In the genomic region with DNA sequence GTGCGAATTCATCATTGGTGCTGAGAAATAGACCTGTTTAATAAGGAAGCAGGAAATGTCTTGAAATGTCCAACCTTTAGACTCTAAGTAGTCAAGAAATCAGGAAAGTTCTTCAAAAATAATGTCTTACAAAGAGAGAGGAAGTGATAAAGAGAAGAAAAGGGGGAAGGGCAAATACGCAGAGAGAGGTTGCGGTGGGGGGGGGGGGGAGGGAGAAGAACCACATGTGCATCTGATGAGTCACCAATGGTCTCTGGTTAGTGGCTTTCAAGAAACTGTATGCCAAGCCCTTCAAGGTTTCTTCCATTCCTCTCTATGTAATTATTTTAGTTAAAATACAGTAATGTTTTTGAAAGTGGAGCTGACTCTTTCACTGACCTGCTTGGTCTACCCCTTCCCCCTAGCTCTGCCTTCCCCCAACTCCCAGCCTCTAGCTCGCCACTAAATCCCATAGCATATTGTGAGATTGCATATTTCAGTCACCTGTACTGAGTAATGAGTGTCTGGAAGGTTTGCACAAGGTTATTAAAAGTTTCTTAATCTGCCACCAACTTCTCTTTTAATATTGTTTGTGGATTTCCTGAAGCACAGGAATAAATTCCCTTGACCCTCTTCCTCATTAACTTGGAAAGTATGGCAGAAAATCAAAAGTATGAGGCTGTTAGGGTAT, we compare ENCODE assay signal across 27 mouse cellular contexts.
DNase-seq lines count a peak whose midpoint lies in the region; ATAC-seq and TF ChIP-seq lines count a peak whose summit lies in the region.
"Had no signal": no experiment of that assay in that cellular context is flagged by ENCODE, and none has a peak within 500 bp of the region (broad histone marks: within the 10 kb centered on the region; RNA-seq: fewer than 3 reads in every experiment).

No protein-coding gene starts in this region.

- H3K4me2 ChIP-seq in midbrain, embryonic 16.5 days (ENCODE audit: low read length) = no peak overlapping the region
- no peak overlapping the region for H3K4me2 ChIP-seq in forebrain, postnatal 0 days (ENCODE audit: low read depth)
- H3K4me2 ChIP-seq: embryonic facial prominence, embryonic 15.5 days; forebrain, embryonic 13.5 days; heart, embryonic 13.5 days; limb, embryonic 13.5 days; liver, embryonic 11.5 days; neural tube, embryonic 12.5 days had no signal

- no peak for TF ChIP-seq CTCF in forebrain, postnatal 0 days (IDR thresholded peaks at IDR 0.05; ENCODE audit: low read depth)

- 88% methylated on average over 4 of the region's 4 CpGs for WGBS in embryonic facial prominence, embryonic 10.5 days
- 83% methylated on average over 4 of the region's 4 CpGs for WGBS in midbrain, embryonic 16.5 days
- WGBS in forebrain, postnatal 0 days = 91% methylated on average over 4 of the region's 4 CpGs

- H3K4me1 ChIP-seq in embryonic facial prominence, embryonic 10.5 days = peaks cover 15% of the 10 kb centered on the region
- H3K4me1 ChIP-seq in midbrain, embryonic 16.5 days (ENCODE audit: control insufficient read depth, insufficient read depth, low read length) = 0 out of 2 replicates have a peak, but pooled peaks cover 2% of the 10 kb centered on the region
- no peaks in the 10 kb centered on the region for H3K4me1 ChIP-seq in forebrain, postnatal 0 days (ENCODE audit: insufficient read depth)
- H3K4me1 ChIP-seq: heart, embryonic 13.5 days had no signal

- peaks cover 30% of the 10 kb centered on the region; the same call in 1 of the 2 replicates for H3K27me3 ChIP-seq in embryonic facial prominence, embryonic 10.5 days (replicated peaks; ENCODE audit: low read depth, poor library complexity, severe bottlenecking)
- H3K27me3 ChIP-seq in midbrain, embryonic 16.5 days (ENCODE audit: control insufficient read depth, insufficient read depth, low read depth, low read length) = no peaks in the 10 kb centered on the region
- H3K27me3 ChIP-seq in forebrain, postnatal 0 days (ENCODE audit: insufficient read depth, low read length) = peaks cover 7% of the 10 kb centered on the region; the same call in 1 of the 2 replicates
- H3K27me3 ChIP-seq: embryonic facial prominence, embryonic 15.5 days; heart, embryonic 13.5 days; limb, embryonic 13.5 days; neural tube, embryonic 12.5 days had no signal

- no peaks in the 10 kb centered on the region for H3K36me3 ChIP-seq in embryonic facial prominence, embryonic 10.5 days (replicated peaks)
- H3K36me3 ChIP-seq in midbrain, embryonic 16.5 days (ENCODE audit: control insufficient read depth, insufficient read depth, low read length) = no peaks in the 10 kb centered on the region
- H3K36me3 ChIP-seq in forebrain, postnatal 0 days (ENCODE audit: insufficient read depth) = no peaks in the 10 kb centered on the region
- H3K36me3 ChIP-seq: embryonic facial prominence, embryonic 15.5 days; heart, embryonic 13.5 days; hindbrain, embryonic 10.5 days; limb, embryonic 13.5 days; neural tube, embryonic 12.5 days had no signal

- no peaks in the 10 kb centered on the region for H3K9me3 ChIP-seq in embryonic facial prominence, embryonic 10.5 days
- no peaks in the 10 kb centered on the region for H3K9me3 ChIP-seq in midbrain, embryonic 16.5 days (replicated peaks; ENCODE audit: control insufficient read depth, low read length, poor library complexity, severe bottlenecking)
- H3K9me3 ChIP-seq in forebrain, postnatal 0 days (ENCODE audit: low read length) = no peaks in the 10 kb centered on the region
- H3K9me3 ChIP-seq: embryonic facial prominence, embryonic 15.5 days; forebrain, embryonic 13.5 days; heart, embryonic 13.5 days; hindbrain, embryonic 10.5 days; limb, embryonic 13.5 days; neural tube, embryonic 12.5 days had no signal

- no peak overlapping the region for H3K4me3 ChIP-seq in embryonic facial prominence, embryonic 10.5 days
- H3K4me3 ChIP-seq in midbrain, embryonic 16.5 days (ENCODE audit: low read depth, low read length) = no peak overlapping the region
- no peak overlapping the region for H3K4me3 ChIP-seq in forebrain, postnatal 0 days (ENCODE audit: low read depth, low read length)
- H3K4me3 ChIP-seq: embryonic facial prominence, embryonic 15.5 days; forebrain, embryonic 13.5 days; gastrocnemius, adult 2 months; heart, embryonic 13.5 days; hindbrain, embryonic 10.5 days; limb, embryonic 13.5 days; neural tube, embryonic 12.5 days had no signal

- peak; percentile 84 for ATAC-seq in common myeloid progenitor, adult 5-6 weeks (replicated peaks; ENCODE audit: low read depth, poor library complexity, severe bottlenecking)
- peak; percentile 81 for ATAC-seq in megakaryocyte, adult 5-6 weeks (ENCODE audit: poor library complexity, severe bottlenecking)
- ATAC-seq in midbrain, embryonic 16.5 days = no peak
- no peak for ATAC-seq in forebrain, postnatal 0 days
- ATAC-seq: forebrain, embryonic 13.5 days; hindbrain, embryonic 16.5 days; intestine, embryonic 16.5 days; liver, postnatal 0 days had no signal

- peak; percentile 12 for DNase-seq in thymus, postnatal 0 days (ENCODE audit: low spot score)
- DNase-seq in thymus, postnatal 14 days = no peak
- no peak for DNase-seq in embryonic facial prominence, embryonic 10.5 days (ENCODE audit: low spot score)
- DNase-seq in right cerebral cortex, adult 2 months (ENCODE audit: low spot score in 2 of 2) = no peak
- no peak for DNase-seq in forebrain, postnatal 0 days
- DNase-seq: adrenal gland, postnatal 25 days; cerebellum, adult 18-20 months; cerebellum, postnatal 10 days; gastrocnemius, adult 2 months; heart, postnatal 10 days; kidney, postnatal 36 days; liver, postnatal 0 days; lung, postnatal 36 days; midbrain, embryonic 14.5 days; right cerebral cortex, adult 18-20 months had no signal

- H3K9ac ChIP-seq in midbrain, embryonic 16.5 days (ENCODE audit: low read depth, low read length) = no peak overlapping the region
- H3K9ac ChIP-seq in forebrain, postnatal 0 days = no peak overlapping the region
- H3K9ac ChIP-seq: embryonic facial prominence, embryonic 15.5 days; forebrain, embryonic 13.5 days; heart, embryonic 13.5 days; limb, embryonic 13.5 days; liver, postnatal 0 days; neural tube, embryonic 12.5 days had no signal

- H3K27ac ChIP-seq in embryonic facial prominence, embryonic 10.5 days (replicated peaks) = no peak overlapping the region
- no peak overlapping the region for H3K27ac ChIP-seq in midbrain, embryonic 16.5 days (ENCODE audit: low read length)
- H3K27ac ChIP-seq in forebrain, postnatal 0 days (ENCODE audit: low read depth, low read length) = no peak overlapping the region
- H3K27ac ChIP-seq: embryonic facial prominence, embryonic 15.5 days; forebrain, embryonic 13.5 days; gastrocnemius, adult 2 months; heart, embryonic 13.5 days; hindbrain, embryonic 10.5 days; limb, embryonic 13.5 days; neural tube, embryonic 12.5 days had no signal

Comparison
In these comparisons a context has a peak if more than half of its experiments do, and no peak if none do; other contexts are left out.
1. ATAC-seq: peak in common myeloid progenitor, adult 5-6 weeks (single experiment) and megakaryocyte, adult 5-6 weeks (single experiment); none in midbrain, embryonic 16.5 days (single experiment) and forebrain, postnatal 0 days (single experiment).